ENCODE assay signal across 8 mouse cellular contexts in genomic region chr9:107338172-107338883, GRCm38 (mm10). TPM values are rescaled to one million over a fixed set of nuclear protein-coding genes. Genes with fewer than 3 reads are reported as not detected.
DNase-seq lines count a peak whose midpoint lies in the region; ATAC-seq and TF ChIP-seq lines count a peak whose summit lies in the region.

Gene Hemk1, minus strand, starts transcription at chr9:107338350.

- peak; percentile 58 for DNase-seq in urinary bladder, adult 18-20 months (ENCODE audit: low spot score in 2 of 2)
- DNase-seq in urinary bladder, postnatal 10 days (ENCODE audit: low spot score), result no peak
- peak; percentile 82 for DNase-seq in embryo, embryonic 11.5 days (ENCODE audit: low read depth, low spot score)
- DNase-seq in gonadal fat pad, adult 2 months (ENCODE audit: low read depth), result no peak
- peak; percentile 83 for DNase-seq in left cerebral cortex, postnatal 4 days
- DNase-seq in midbrain, embryonic 11.5 days (ENCODE audit: low spot score, missing footprints), result peak; percentile 97
- DNase-seq in right cerebral cortex, postnatal 4 days, result peak; percentile 77

- H3K4me3 ChIP-seq in intestine, postnatal 0 days (ENCODE audit: low read depth, low read length), result peak within 1 kb of the TSS; percentile 50
- H3K4me3 ChIP-seq in midbrain, embryonic 11.5 days (ENCODE audit: low read depth, low read length), result peak within 1 kb of the TSS; percentile 55

- intact Hi-C loops in left cerebral cortex, postnatal 4 days (cut with DNase I), result loop anchor here (5.0 kb wide), 1 partner anchor 46 kb away; no protein-coding TSS in a partner anchor

- no peak; the same call in 1 of the 2 replicates for TF ChIP-seq CTCF in intestine, postnatal 0 days (IDR thresholded peaks at IDR 0.05; ENCODE audit: low read depth)

- H3K4me2 ChIP-seq in intestine, postnatal 0 days (replicated peaks; ENCODE audit: low read depth), result peak within 1 kb of the TSS; percentile 81
- H3K4me2 ChIP-seq in midbrain, embryonic 11.5 days, result peak within 1 kb of the TSS; percentile 80

- H3K9me3 ChIP-seq in intestine, postnatal 0 days (ENCODE audit: control insufficient read depth), result no peaks in the 10 kb centered on the region
- no peaks in the 10 kb centered on the region for H3K9me3 ChIP-seq in midbrain, embryonic 11.5 days (ENCODE audit: control insufficient read depth, low read length)

- H3K9ac ChIP-seq in intestine, postnatal 0 days (ENCODE audit: low read depth, low read length), result peak within 1 kb of the TSS; percentile 55
- H3K9ac ChIP-seq in midbrain, embryonic 11.5 days (ENCODE audit: low read length), result peak within 1 kb of the TSS; percentile 85

- peak; percentile 83 for ATAC-seq in intestine, postnatal 0 days
- ATAC-seq in midbrain, embryonic 11.5 days (ENCODE audit: low FRiP score), result peak; percentile 71

- H3K4me1 ChIP-seq in intestine, postnatal 0 days (replicated peaks; ENCODE audit: control insufficient read depth, insufficient read depth, low read length), result peaks cover 3% of the 10 kb centered on the region; the same call in 1 of the 2 replicates
- H3K4me1 ChIP-seq in midbrain, embryonic 11.5 days (ENCODE audit: control insufficient read depth, insufficient read depth, low read length), result peaks cover 9% of the 10 kb centered on the region; the same call in 1 of the 2 replicates

- H3K27me3 ChIP-seq in intestine, postnatal 0 days (replicated peaks; ENCODE audit: control insufficient read depth, insufficient read depth, low read length), result no peaks in the 10 kb centered on the region; the same call in 1 of the 2 replicates
- H3K27me3 ChIP-seq in midbrain, embryonic 11.5 days (ENCODE audit: control insufficient read depth, insufficient read depth, low read length), result peaks cover 2% of the 10 kb centered on the region; the same call in 1 of the 2 replicates

- H3K36me3 ChIP-seq in intestine, postnatal 0 days (ENCODE audit: control insufficient read depth, insufficient read depth), result 0 out of 2 replicates have a peak, but pooled peaks cover 10% of the 10 kb centered on the region
- H3K36me3 ChIP-seq in midbrain, embryonic 11.5 days (ENCODE audit: control insufficient read depth, insufficient read depth, low read length), result no peaks in the 10 kb centered on the region

- no peak within 1 kb of the TSS for H3K27ac ChIP-seq in intestine, postnatal 0 days (ENCODE audit: low read depth, low read length)
- peak within 1 kb of the TSS; percentile 17; the same call in 1 of the 2 replicates for H3K27ac ChIP-seq in midbrain, embryonic 11.5 days (ENCODE audit: low read depth, low read length)

- WGBS in intestine, postnatal 0 days, result 4% methylated on average over 30 of the region's 30 CpGs
- 5% methylated on average over 30 of the region's 30 CpGs for WGBS in midbrain, embryonic 11.5 days

RNA-seq across cellular contexts. Expression of gene Hemk1, which starts in this region (rescaled TPM):
- 23.0 and 28.6 TPM in 2 replicates for polyA plus RNA-seq in gonadal fat pad, adult 2 months (2012; rRNA removed)
- polyA plus RNA-seq in intestine, postnatal 0 days (2015; fragmentation: Nextera tagmentation; extraction: Ambion mirVana), result 5.9 and 8.2 TPM in 2 replicates
- 10 to 100 TPM; 15.9 to 18.1 TPM for total RNA-seq in left cerebral cortex, postnatal 4 days (2021)
- polyA plus RNA-seq in midbrain, embryonic 11.5 days (2014; fragmentation: Nextera tagmentation; extraction: Ambion mirVana), result 9.9 and 10.7 TPM in 2 replicates

Comparison
In these comparisons a context has a peak if more than half of its experiments do, and no peak if none do; other contexts are left out.
1. DNase-seq: peak in urinary bladder, adult 18-20 months (2 of 2), embryo, embryonic 11.5 days (single experiment), left cerebral cortex, postnatal 4 days (single experiment), midbrain, embryonic 11.5 days (single experiment) and right cerebral cortex, postnatal 4 days (single experiment); none in urinary bladder, postnatal 10 days (single experiment) and gonadal fat pad, adult 2 months (single experiment).